Mouse (Mus musculus) intestine, embryonic 14.5 days (tissue): Measurements from ENCODE around the gene Mospd2. TPM values are rescaled to one million over a fixed set of nuclear protein-coding genes. Genes with fewer than 3 reads are reported as not detected.

Source experiments
- ATAC-seq: fragments of 200-750 bp; cut with Nextera tagmentation; replicated peaks from 2 replicates; pipeline ENCODE4 v1.8.0; 2017; ENCODE audit warnings: low read depth, moderate number of reproducible peaks, moderate TSS enrichment, moderate library complexity; ENCODE audit not compliant: low FRiP score, low TSS enrichment
- DNase-seq: peaks from one replicate; pipeline ENCODE4 v3.0.0-alpha.2; 2018; ENCODE audit warnings: low spot score
- H3K27ac ChIP-seq: fragments of 300-500 bp; sonication (generic); 2 replicates; pipeline ENCODE4 v1.5.1; 2014; ENCODE audit warnings: low read depth, mild to moderate bottlenecking, control low read depth
- H3K27me3 ChIP-seq: fragments of 300-500 bp; sonication (generic); replicated peaks from 2 replicates; pipeline ENCODE4 v1.6.1; 2014; ENCODE audit warnings: low read length, control low read depth; ENCODE audit not compliant: control insufficient read depth, insufficient read depth
- H3K36me3 ChIP-seq: fragments of 300-500 bp; sonication (generic); 2 replicates; pipeline ENCODE4 v1.6.1; 2014; ENCODE audit warnings: low read length, control low read depth; ENCODE audit not compliant: control insufficient read depth, insufficient read depth
- H3K4me1 ChIP-seq: fragments of 300-500 bp; sonication (generic); replicated peaks from 2 replicates; pipeline ENCODE4 v1.6.1; 2014; ENCODE audit warnings: low read length, control low read depth, mixed read lengths; ENCODE audit not compliant: control insufficient read depth, insufficient read depth
- H3K4me2 ChIP-seq: fragments of 300-500 bp; sonication (generic); 2 replicates; pipeline ENCODE4 v1.6.1; 2014; ENCODE audit warnings: low read length
- H3K4me3 ChIP-seq: fragments of 300-500 bp; sonication (generic); 2 replicates; pipeline ENCODE4 v1.5.1; 2014; ENCODE audit warnings: low read depth, low read length, control low read depth, mixed read lengths
- H3K9ac ChIP-seq: fragments of 300-500 bp; sonication (generic); 2 replicates; pipeline ENCODE4 v1.6.1; 2014; ENCODE audit warnings: mild to moderate bottlenecking, low read length
- H3K9me3 ChIP-seq: fragments of 300-500 bp; sonication (generic); 2 replicates; pipeline ENCODE4 v1.6.1; 2016; ENCODE audit warnings: low read length, control low read depth; ENCODE audit not compliant: control insufficient read depth
- WGBS: fragments of 180-500 bp; shearing (Covaris S2); extraction: QIAGEN DNeasy Blood & Tissue Kit; methylation state at CpG from one replicate; pipeline ENCODE4 v1.1.7; 2014; 5-methylcytosine and 5-hydroxymethylcytosine counted together
- polyA plus RNA-seq: library from polyadenylated mRNA; unstranded; fragments of >200 nt; fragmentation: Nextera tagmentation; extraction: Ambion mirVana; gene quantifications from 2 replicates; pipeline ENCODE4 v1.2.1, GENCODE M21; 2014

The Mospd2 gene
- polyA plus RNA-seq, 1 experiment from 2014 or later = 22.0 TPM

GRCm38 (mm10) chrX:164941540-164941939, 38.6 kb downstream of the Mospd2 start:
- Histone ChIP-seq H3K4me2 (no peak overlapping the region), H3K27ac (no peak overlapping the region), H3K9ac (no peak overlapping the region), H3K4me3 (no peak overlapping the region), H3K9me3 (no peaks in the 10 kb centered on the region), H3K27me3 (no peaks in the 10 kb centered on the region), H3K36me3 (peaks cover 10% of the 10 kb centered on the region; the same call in 1 of the 2 replicates), H3K4me1 (no peaks in the 10 kb centered on the region)
- 96% methylated on average over 5 of the region's 5 CpGs for WGBS
- ATAC-seq (no peak), DNase-seq (no peak)

GRCm38 (mm10) chrX:164912993-164913392, 67.2 kb downstream of the Mospd2 start:
- Histone ChIP-seq H3K36me3 (no peaks in the 10 kb centered on the region), H3K9me3 (no peaks in the 10 kb centered on the region), H3K27me3 (no peaks in the 10 kb centered on the region), H3K4me2 (no peak overlapping the region), H3K27ac (no peak overlapping the region), H3K4me3 (no peak overlapping the region), H3K4me1 (no peaks in the 10 kb centered on the region), H3K9ac (no peak overlapping the region)
- WGBS = 74% methylated on average over 3 of the region's 3 CpGs
- ATAC-seq (no peak), DNase-seq (no peak)

- no peak overlapping the region for H3K27ac ChIP-seq
- 78% methylated on average over 4 of the region's 4 CpGs for WGBS
These were observed 68.0 kb downstream of the Mospd2 start for GRCm38 (mm10) chrX:164912186-164912585.

GRCm38 (mm10) chrX:164901847-164902246, 78.3 kb downstream of the Mospd2 start:
- Histone ChIP-seq H3K27ac (no peak overlapping the region), H3K27me3 (no peaks in the 10 kb centered on the region), H3K9ac (no peak overlapping the region), H3K4me1 (no peaks in the 10 kb centered on the region), H3K36me3 (no peaks in the 10 kb centered on the region), H3K4me2 (no peak overlapping the region), H3K9me3 (no peaks in the 10 kb centered on the region), H3K4me3 (no peak overlapping the region)
- DNase-seq = no peak
- no peak for ATAC-seq
- 56% methylated on average over 2 of the region's 2 CpGs for WGBS

More at GRCm38 (mm10) chrX:164912186-164912585, 68.0 kb downstream of the Mospd2 start:
- Histone ChIP-seq H3K9ac (no peak overlapping the region), H3K27me3 (no peaks in the 10 kb centered on the region), H3K9me3 (no peaks in the 10 kb centered on the region), H3K36me3 (no peaks in the 10 kb centered on the region), H3K4me2 (no peak overlapping the region), H3K4me3 (no peak overlapping the region), H3K4me1 (no peaks in the 10 kb centered on the region)
- DNase-seq (no peak), ATAC-seq (no peak)

- H3K4me2 ChIP-seq = no peak overlapping the region
- H3K4me1 ChIP-seq = no peaks in the 10 kb centered on the region
- no peaks in the 10 kb centered on the region for H3K9me3 ChIP-seq
- DNase-seq (no peak), ATAC-seq (no peak)
- WGBS = 32% methylated on average over 2 of the region's 2 CpGs
- H3K36me3 ChIP-seq = no peaks in the 10 kb centered on the region
- no peak overlapping the region for H3K9ac ChIP-seq
- no peak overlapping the region for H3K4me3 ChIP-seq
- H3K27me3 ChIP-seq = no peaks in the 10 kb centered on the region
- H3K27ac ChIP-seq = no peak overlapping the region
These were observed 80.4 kb downstream of the Mospd2 start for GRCm38 (mm10) chrX:164899805-164900204.

- no peak for ATAC-seq
- no peaks in the 10 kb centered on the region for H3K4me1 ChIP-seq
- H3K27ac ChIP-seq = no peak overlapping the region
- H3K9ac ChIP-seq = no peak overlapping the region
- H3K4me2 ChIP-seq = no peak overlapping the region
- H3K9me3 ChIP-seq = no peaks in the 10 kb centered on the region
- no peaks in the 10 kb centered on the region for H3K36me3 ChIP-seq
- H3K4me3 ChIP-seq = no peak overlapping the region
- no peaks in the 10 kb centered on the region for H3K27me3 ChIP-seq
- no peak for DNase-seq
- 73% methylated on average over 1 of the region's 1 CpGs for WGBS
These were observed 93.9 kb downstream of the Mospd2 start for GRCm38 (mm10) chrX:164886260-164886659.

Other genes with a start within 250 kb of the Mospd2 start
- gene Fancb, start 217 bp upstream of the Mospd2 start, polyA plus RNA-seq = 8.3 and 10.1 TPM in 2 replicates
- not detected in 2 replicates for gene Gm17604, start 24.5 kb upstream of the Mospd2 start, polyA plus RNA-seq